Mouse (Mus musculus) kidney, adult 8-10 months (tissue): ENCODE results near the gene Kcne3.

ENCODE experiments used
- DNase-seq, 2 experiments: peaks; one replicate each; pipeline ENCODE4 v3.0.0; 2022

Kcne3 gene

GRCm38 (mm10) chr7:100182388-100182787 is 6.1 kb downstream of the Kcne3 start:
- DNase-seq, result no peak

DNA sequence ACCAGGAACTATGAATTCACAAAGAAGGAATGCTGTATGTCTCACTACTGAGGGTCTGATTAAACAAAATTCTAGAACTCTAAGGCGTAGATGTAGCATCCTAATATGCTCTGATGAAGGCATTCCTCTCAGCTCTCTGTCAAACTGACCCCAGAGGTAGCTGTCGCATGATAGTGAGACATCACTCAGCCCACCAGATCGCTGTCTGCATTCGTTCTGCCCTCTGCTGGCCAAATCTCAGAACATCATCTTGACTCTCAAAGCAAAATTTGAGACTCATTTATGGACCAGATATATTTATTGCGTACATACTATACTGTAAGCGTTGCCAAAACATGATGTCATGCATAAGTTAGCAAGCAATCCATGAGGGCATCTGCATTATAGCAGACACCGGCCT is 11.3 kb downstream of the Kcne3 start:
- DNase-seq, result peak in 1 of 2 experiments; percentile 29

- DNase-seq, result no peak
Measured at GRCm38 (mm10) chr7:100190167-100190566, 13.9 kb downstream of the Kcne3 start.

- peak; percentile 12 to 56 for DNase-seq
Measured at GRCm38 (mm10) chr7:100190778-100191177, 14.5 kb downstream of the Kcne3 start.

GRCm38 (mm10) chr7:100201191-100201590 is 24.9 kb downstream of the Kcne3 start:
- no peak for DNase-seq

DNA sequence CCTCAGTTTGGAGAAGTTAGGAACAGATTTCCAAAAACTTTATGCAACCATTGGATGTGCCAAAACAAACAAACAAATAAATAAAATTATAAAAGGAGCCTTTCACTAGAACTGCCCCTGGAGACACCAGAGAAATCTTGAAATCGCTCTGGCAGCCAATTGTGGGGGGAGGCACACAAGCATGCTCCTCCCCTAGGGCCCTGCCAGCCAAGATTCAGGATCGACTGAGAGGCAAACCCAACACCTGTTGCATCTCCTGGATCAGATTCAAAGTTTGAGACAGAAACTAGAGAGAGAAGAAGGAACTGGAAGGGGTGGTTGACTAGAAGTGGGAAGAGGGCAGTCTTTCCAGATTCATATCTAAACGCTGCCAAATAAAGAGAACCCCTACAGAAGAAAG is 27.3 kb downstream of the Kcne3 start:
- no peak for DNase-seq

DNA sequence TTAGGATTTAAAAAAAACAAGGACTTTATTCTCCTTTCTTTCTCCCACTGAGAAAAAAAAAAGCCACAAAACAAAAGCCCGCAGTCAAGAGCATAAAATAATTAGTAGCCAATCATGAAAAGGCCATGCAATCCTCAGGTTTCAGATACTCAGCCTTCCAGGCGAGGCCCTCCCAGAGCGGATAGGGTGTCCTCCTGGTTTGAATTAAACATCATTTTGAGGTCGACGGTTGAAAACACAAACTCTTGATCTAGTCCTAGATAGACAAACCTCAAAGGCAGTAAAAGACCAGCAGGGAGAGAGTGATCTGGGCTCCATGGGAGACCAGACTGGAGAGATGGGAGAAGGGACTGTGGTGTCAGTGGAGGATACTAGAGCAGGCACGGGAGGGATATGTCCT is 28.6 kb downstream of the Kcne3 start:
- no peak for DNase-seq

DNA sequence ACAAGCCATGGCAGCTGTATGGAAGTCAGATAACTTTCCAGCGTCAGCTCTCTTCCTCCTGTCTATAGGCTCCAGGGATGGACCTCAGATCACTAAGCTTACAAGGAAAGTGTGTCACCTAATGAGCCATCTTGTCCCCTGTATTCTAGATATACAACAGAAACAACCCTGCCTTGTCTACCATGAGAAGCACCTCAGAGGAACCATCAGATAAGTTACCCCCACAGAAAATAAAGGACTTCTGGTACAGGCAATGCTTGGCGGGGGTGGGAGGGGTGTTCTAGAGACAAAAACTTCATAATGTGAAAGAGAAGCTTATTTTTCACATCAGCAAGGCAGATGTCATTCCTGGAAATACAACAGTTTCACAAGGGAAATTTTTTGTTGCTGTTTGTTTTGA is 29.8 kb downstream of the Kcne3 start:
- DNase-seq, result no peak

- no peak for DNase-seq
Measured at GRCm38 (mm10) chr7:100207886-100208285, 31.6 kb downstream of the Kcne3 start.

GRCm38 (mm10) chr7:100214310-100214709 is 38.0 kb downstream of the Kcne3 start:
- DNase-seq, result no peak

DNA sequence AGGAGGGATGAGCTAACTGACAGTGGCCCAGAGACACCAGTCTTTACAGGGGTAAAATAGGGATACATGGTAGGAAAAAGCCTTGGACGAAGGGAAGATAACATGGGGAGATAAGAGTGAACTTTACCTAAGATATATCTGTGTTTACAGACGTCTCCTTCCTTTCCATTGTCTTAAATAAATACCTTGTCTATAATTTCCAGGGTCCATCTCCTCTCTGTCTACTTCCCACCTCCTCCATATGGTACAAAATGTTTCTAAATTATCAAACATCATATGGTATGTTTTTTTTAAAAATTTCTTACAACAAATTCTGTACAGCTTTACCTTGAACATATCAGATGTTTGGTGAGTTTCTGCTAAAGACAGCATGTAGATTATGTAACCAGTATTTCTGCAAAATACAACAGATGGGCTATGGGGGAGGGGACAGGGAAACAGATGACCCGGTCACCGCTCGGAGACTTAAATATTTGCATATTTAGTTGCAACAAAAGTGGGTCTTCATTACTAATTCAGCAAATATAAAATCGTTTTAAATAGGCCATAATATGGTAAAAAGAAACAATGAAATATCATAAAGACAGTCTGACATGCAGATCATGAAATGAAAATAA is 38.9 kb downstream of the Kcne3 start:
- DNase-seq, result no peak

- DNase-seq, result no peak
Measured at GRCm38 (mm10) chr7:100215976-100216375, 39.7 kb downstream of the Kcne3 start.

- no peak for DNase-seq
Measured at GRCm38 (mm10) chr7:100216601-100217565, 40.6 kb downstream of the Kcne3 start.

GRCm38 (mm10) chr7:100227158-100227875 is 51.0 kb downstream of the Kcne3 start, which contains the start of gene Pgm2l1:
Gene Pgm2l1, plus strand, starts transcription at chr7:100227394.
- peak; percentile 96 to 98 for DNase-seq

DNA sequence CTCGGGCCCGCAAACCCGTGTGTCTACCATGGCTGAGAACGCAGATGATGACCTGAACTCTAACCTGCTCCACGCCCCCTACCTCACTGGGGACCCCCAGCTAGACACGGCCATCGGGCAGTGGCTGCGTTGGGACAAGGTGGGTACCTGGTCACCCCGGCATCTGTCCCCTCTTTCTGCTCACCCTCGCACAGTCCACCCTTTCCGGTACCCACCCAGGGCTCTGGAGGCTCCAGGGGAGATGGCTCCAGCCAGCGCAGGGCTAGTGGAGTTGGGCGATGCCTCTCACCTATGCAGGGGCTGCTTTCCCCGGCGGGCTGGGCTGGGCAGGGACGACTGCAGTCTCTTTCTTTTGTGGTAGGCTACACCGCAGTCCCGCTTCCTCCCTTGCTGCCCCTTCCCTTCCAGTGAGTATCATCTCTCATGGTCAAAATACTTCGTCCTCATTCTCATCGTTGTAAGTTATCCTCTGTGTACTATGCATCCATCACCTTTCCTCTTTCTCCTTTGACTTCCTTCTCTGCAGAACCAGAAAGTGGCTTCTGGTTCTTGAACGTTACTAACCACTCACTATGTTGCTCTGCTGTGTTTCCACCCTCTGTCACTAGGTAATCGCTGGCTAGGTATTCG is 51.7 kb downstream of the Kcne3 start:
- no peak for DNase-seq

GRCm38 (mm10) chr7:100228957-100229356 is 52.7 kb downstream of the Kcne3 start:
- DNase-seq, result no peak

- no peak for DNase-seq
Measured at GRCm38 (mm10) chr7:100230646-100231045, 54.3 kb downstream of the Kcne3 start.

GRCm38 (mm10) chr7:100231661-100232060 is 55.4 kb downstream of the Kcne3 start:
- DNase-seq, result no peak

- DNase-seq, result no peak
Measured at GRCm38 (mm10) chr7:100233681-100234080, 57.4 kb downstream of the Kcne3 start.
